Mouse (Mus musculus) Patski (cell line): ENCODE data around the gene Dll4. TPM values are rescaled to one million over a fixed set of nuclear protein-coding genes. Genes with fewer than 3 reads are reported as not detected.

ENCODE experiments used
- ATAC-seq: fragments of 100-300 bp; one replicate; pipeline ENCODE4 v1.8.0; 2021
- CTCF ChIA-PET: fragments of 350-600 bp; sonication (Branson Sonifier 250); formaldehyde crosslinking; loops from one replicate; lab custom pipeline; 2022; ENCODE audit warnings: inconsistent platforms; lab: Charles Lee
- POLR2A ChIA-PET: fragments of 350-600 bp; sonication (Branson Sonifier 250); formaldehyde crosslinking; loops from one replicate; lab custom pipeline; 2022; ENCODE audit warnings: antibody characterized with exemption, inconsistent platforms; lab: Charles Lee
- DNase-seq: peaks from one replicate; pipeline ENCODE4 v3.0.0-alpha.2; 2011; ENCODE audit warnings: low read depth, low spot score
- H3K27me3 ChIP-seq: fragments of 371-371 bp; one replicate; pipeline ENCODE4 v1.5.1; 2021
- CTCF ChIP-seq: fragments of 100-300 bp; IDR thresholded peaks from one replicate; pipeline ENCODE4 v1.5.1; 2021
- in situ Hi-C: fragments of 300-500 bp; cut with MboI; formaldehyde crosslinking; loops from 3 replicates; pipeline ENCODE4 v1.11.1; 2018; ENCODE audit warnings: low pct_unique_long_range_greater_than_20kb, mixed read lengths
- polyA plus RNA-seq: library from polyadenylated mRNA; unstranded; gene quantifications from one replicate; pipeline ENCODE4 v1.2.3, GENCODE M21; 2021

The Dll4 gene
- polyA plus RNA-seq, 1 experiment from 2014 or later = 3.2 TPM

- H3K27me3 ChIP-seq = peaks cover 8% of the 10 kb centered on the region
- TF ChIP-seq CTCF = no peak
- DNase-seq = no peak
- in situ Hi-C loops = no loop called here
- CTCF ChIA-PET = no interaction called here
- no peak for ATAC-seq
- POLR2A ChIA-PET = no interaction called here
Measured at GRCm38 (mm10) chr2:119330795-119331194, 5.2 kb downstream of the Dll4 start.

- DNase-seq = no peak
- in situ Hi-C loops = no loop called here
- peaks cover 3% of the 10 kb centered on the region for H3K27me3 ChIP-seq
- no peak for TF ChIP-seq CTCF
- ChIA-PET POLR2A (no interaction called here), CTCF (no interaction called here)
- ATAC-seq = no peak
Measured at GRCm38 (mm10) chr2:119332177-119332661, 6.6 kb downstream of the Dll4 start.

GRCm38 (mm10) chr2:119334135-119334534, 8.6 kb downstream of the Dll4 start:
- in situ Hi-C loops = no loop called here
- POLR2A ChIA-PET = interaction anchor here (1.0 kb wide), 1 partner anchor 7 kb away, joined by 3 read pairs; no protein-coding TSS in a partner anchor

GRCm38 (mm10) chr2:119334964-119335525, 9.5 kb downstream of the Dll4 start:
- H3K27me3 ChIP-seq = no peaks in the 10 kb centered on the region
- POLR2A ChIA-PET = interaction anchor here (1.0 kb wide), 1 partner anchor 8 kb away, joined by 3 read pairs; no protein-coding TSS in a partner anchor
- in situ Hi-C loops = no loop called here
- CTCF ChIA-PET = interaction anchor here (1.2 to 1.7 kb wide), 3 partner anchors 9 to 79 kb away, joined by 3 to 7 read pairs (median 5); partner anchors contain the start of gene Dll4
- ATAC-seq (no peak), DNase-seq (no peak)
- TF ChIP-seq CTCF = no peak

More at GRCm38 (mm10) chr2:119334135-119334534, 8.6 kb downstream of the Dll4 start:
- TF ChIP-seq CTCF = no peak
- DNase-seq (no peak), ATAC-seq (no peak)
- CTCF ChIA-PET = interaction anchor here (1.2 to 1.7 kb wide), 3 partner anchors 8 to 80 kb away, joined by 3 to 7 read pairs (median 5); partner anchors contain the start of gene Dll4
- no peaks in the 10 kb centered on the region for H3K27me3 ChIP-seq

GRCm38 (mm10) chr2:119335535-119335934, 10.0 kb downstream of the Dll4 start:
- ChIA-PET POLR2A (no interaction called here), CTCF (interaction anchor here (1.7 kb wide), 1 partner anchor 78 kb away, joined by 7 read pairs; no protein-coding TSS in a partner anchor)
- in situ Hi-C loops = no loop called here
- ATAC-seq (no peak), DNase-seq (no peak)
- H3K27me3 ChIP-seq = no peaks in the 10 kb centered on the region
- TF ChIP-seq CTCF = no peak

GRCm38 (mm10) chr2:119336002-119336401, 10.4 kb downstream of the Dll4 start:
- CTCF ChIA-PET = interaction anchor here (1.0 kb wide), 1 partner anchor 10 kb away, joined by 3 read pairs; no protein-coding TSS in a partner anchor

GRCm38 (mm10) chr2:119336470-119336869, 10.9 kb downstream of the Dll4 start:
- ATAC-seq (no peak), DNase-seq (no peak)
- in situ Hi-C loops = no loop called here
- no peaks in the 10 kb centered on the region for H3K27me3 ChIP-seq
- POLR2A ChIA-PET = interaction anchor here (0.5 to 0.6 kb wide), 2 partner anchors 84 to 87 kb away, joined by 3 read pairs; no protein-coding TSS in a partner anchor
- CTCF ChIA-PET = interaction anchor here (1.0 to 2.4 kb wide), 2 partner anchors 10 to 77 kb away, joined by 3 to 23 read pairs; no protein-coding TSS in a partner anchor
- TF ChIP-seq CTCF = no peak

More at GRCm38 (mm10) chr2:119336002-119336401, 10.4 kb downstream of the Dll4 start:
- TF ChIP-seq CTCF = no peak
- no peaks in the 10 kb centered on the region for H3K27me3 ChIP-seq
- in situ Hi-C loops = no loop called here
- ATAC-seq (no peak), DNase-seq (no peak)
- POLR2A ChIA-PET = interaction anchor here (0.5 to 0.6 kb wide), 2 partner anchors 84 to 88 kb away, joined by 3 read pairs; no protein-coding TSS in a partner anchor

GRCm38 (mm10) chr2:119337425-119338265, 12.1 kb downstream of the Dll4 start:
- ATAC-seq = peak; percentile 86
- in situ Hi-C loops = no loop called here
- POLR2A ChIA-PET = no interaction called here
- TF ChIP-seq CTCF = no peak
- H3K27me3 ChIP-seq = no peaks in the 10 kb centered on the region
- CTCF ChIA-PET = interaction anchor here (0.7 to 2.4 kb wide), 15 partner anchors 9 to 107 kb away, joined by 3 to 23 read pairs (median 4); partner anchors contain the start of gene Vps18
- DNase-seq = no peak

- ChIA-PET POLR2A (no interaction called here), CTCF (interaction anchor here (1.1 kb wide), 1 partner anchor 43 kb away, joined by 3 read pairs; no protein-coding TSS in a partner anchor)
- in situ Hi-C loops = loop anchor here (5.0 kb wide), 1 partner anchor 73 kb away; no protein-coding TSS in a partner anchor
- ATAC-seq (no peak), DNase-seq (no peak)
- no peaks in the 10 kb centered on the region for H3K27me3 ChIP-seq
- no peak for TF ChIP-seq CTCF
Measured at GRCm38 (mm10) chr2:119344537-119345138, 19.1 kb downstream of the Dll4 start.
